Mouse (Mus musculus): ENCODE measurements around the gene Krt80. TPM values are rescaled to one million over a fixed set of nuclear protein-coding genes. Genes with fewer than 3 reads are reported as not detected.

Gene Krt80
- polyA plus RNA-seq, 1 experiment from 2014 or later = not detected

DNA sequence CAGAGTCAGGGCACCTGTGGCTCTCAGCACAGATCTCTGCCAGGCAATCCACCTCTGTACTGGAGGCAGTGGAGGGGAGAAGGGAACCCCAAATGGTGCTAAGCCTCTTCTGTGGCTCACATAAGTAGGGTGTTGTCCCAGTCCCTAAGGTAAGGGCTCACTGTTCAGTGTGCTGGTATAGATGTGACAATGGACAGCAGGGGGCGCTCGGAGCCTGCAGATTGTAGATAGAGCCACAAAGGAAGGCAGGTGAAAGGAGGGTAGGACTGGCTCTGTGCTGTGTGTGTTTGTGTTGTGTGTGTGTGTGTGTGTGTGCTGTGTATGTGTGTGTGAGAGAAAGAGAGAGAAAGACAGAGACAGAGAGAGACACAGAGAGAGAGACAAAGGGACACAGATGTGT lies 30.4 kb downstream of the Krt80 start:
- DNase-seq (ENCODE audit: low spot score) = peak; percentile 73
- no peaks in the 10 kb centered on the region for H3K36me3 ChIP-seq (ENCODE audit: control insufficient read depth, insufficient read depth, low read length)
- peaks cover 11% of the 10 kb centered on the region for H3K4me1 ChIP-seq (replicated peaks; ENCODE audit: control insufficient read depth, insufficient read depth, low read length)
- H3K4me2 ChIP-seq = no peak overlapping the region
- no peak overlapping the region for H3K4me3 ChIP-seq (ENCODE audit: low read depth, low read length)
- no peak overlapping the region for H3K27ac ChIP-seq (ENCODE audit: low read depth, low read length)
- ATAC-seq (replicated peaks; ENCODE audit: low FRiP score) = peak; percentile 33; the same call in 1 of the 2 replicates
- no peaks in the 10 kb centered on the region for H3K9me3 ChIP-seq (ENCODE audit: control insufficient read depth, low read length)
- no peak overlapping the region for H3K9ac ChIP-seq (ENCODE audit: low read depth, low read length)
- H3K27me3 ChIP-seq (replicated peaks; ENCODE audit: control insufficient read depth, insufficient read depth, low read length) = 0 out of 2 replicates have a peak, but pooled peaks cover 6% of the 10 kb centered on the region
- WGBS = 0% methylated on average over 2 of the region's 2 CpGs

DNA sequence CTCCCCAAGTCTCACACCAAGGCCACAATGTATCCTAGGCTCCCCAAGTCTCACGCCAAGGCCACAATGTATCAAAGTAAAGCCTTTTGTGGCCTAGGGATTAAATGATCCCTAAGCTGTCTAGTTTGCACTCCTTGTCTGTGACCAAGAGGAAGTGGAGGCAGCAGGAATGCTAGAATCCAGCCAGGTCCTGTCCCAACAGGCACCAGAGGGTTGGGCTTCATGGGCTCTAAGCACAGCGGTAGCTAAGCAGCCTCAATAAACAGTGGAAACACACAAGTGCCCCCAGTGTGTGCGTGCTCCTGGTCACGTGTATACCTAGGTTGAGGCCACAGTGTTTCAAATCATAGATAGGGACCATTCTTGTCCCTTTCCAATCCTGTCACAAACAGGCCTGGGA lies 31.6 kb downstream of the Krt80 start:
- 75% methylated on average over 4 of the region's 4 CpGs for WGBS
- Histone ChIP-seq H3K4me3 (ENCODE audit: low read depth, low read length) (no peak overlapping the region), H3K27me3 (replicated peaks; ENCODE audit: control insufficient read depth, insufficient read depth, low read length) (0 out of 2 replicates have a peak, but pooled peaks cover 6% of the 10 kb centered on the region)

DNA sequence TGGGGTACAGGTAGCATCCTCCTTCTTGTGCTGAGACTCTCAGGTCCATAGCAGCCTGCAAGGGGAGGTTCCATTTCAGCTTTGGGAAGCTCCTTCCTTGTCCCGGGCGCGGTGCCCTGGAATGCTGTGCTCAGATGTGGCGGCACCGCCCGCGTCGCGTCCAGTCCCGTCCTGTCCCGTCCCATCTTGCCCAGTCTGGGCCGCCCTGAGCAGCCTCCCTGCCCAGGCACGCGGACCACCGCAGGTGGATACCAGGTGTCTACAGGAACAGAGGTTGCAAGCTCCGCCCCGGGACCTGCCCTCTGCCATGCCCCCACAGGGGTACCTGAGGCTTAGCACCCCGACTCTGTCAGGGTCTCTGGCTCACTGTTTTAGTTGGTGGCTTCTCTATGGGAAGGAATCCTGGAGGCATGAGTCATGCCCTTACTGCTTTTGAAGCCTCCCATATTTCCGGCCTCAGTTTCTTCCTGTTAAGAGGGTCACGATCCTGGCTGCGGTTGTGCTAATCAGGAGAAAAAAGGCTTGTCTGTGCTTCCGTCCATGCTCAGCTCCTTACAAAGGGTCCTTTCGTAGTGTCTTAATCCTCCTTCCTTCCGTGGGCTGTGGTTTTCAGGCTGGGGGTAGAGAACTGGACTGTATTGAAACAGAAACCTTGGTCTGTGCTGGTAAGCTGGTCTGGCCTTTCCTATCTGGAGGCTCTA lies 33.3 kb downstream of the Krt80 start:
- Histone ChIP-seq H3K4me2 (peak overlapping the region; percentile 46), H3K9me3 (ENCODE audit: control insufficient read depth, low read length) (no peaks in the 10 kb centered on the region), H3K9ac (ENCODE audit: low read depth, low read length) (no peak overlapping the region), H3K4me1 (replicated peaks; ENCODE audit: control insufficient read depth, insufficient read depth, low read length) (peaks cover 11% of the 10 kb centered on the region), H3K27ac (ENCODE audit: low read depth, low read length) (peak overlapping the region; percentile 21; the same call in 1 of the 2 replicates), H3K4me3 (ENCODE audit: low read depth, low read length) (no peak overlapping the region), H3K27me3 (replicated peaks; ENCODE audit: control insufficient read depth, insufficient read depth, low read length) (peaks cover 6% of the 10 kb centered on the region; the same call in 1 of the 2 replicates), H3K36me3 (ENCODE audit: control insufficient read depth, insufficient read depth, low read length) (no peaks in the 10 kb centered on the region)
- ATAC-seq (replicated peaks; ENCODE audit: low FRiP score) (peak; percentile 21; the same call in 1 of the 2 replicates), DNase-seq (ENCODE audit: low spot score) (no peak)
- WGBS = 20% methylated on average over 24 of the region's 24 CpGs

More for the DNA sequence above, 31.6 kb downstream of the Krt80 start:
- DNase-seq (ENCODE audit: low spot score) = no peak
- Histone ChIP-seq H3K4me2 (no peak overlapping the region), H3K9me3 (ENCODE audit: control insufficient read depth, low read length) (no peaks in the 10 kb centered on the region), H3K27ac (ENCODE audit: low read depth, low read length) (no peak overlapping the region), H3K36me3 (ENCODE audit: control insufficient read depth, insufficient read depth, low read length) (no peaks in the 10 kb centered on the region), H3K9ac (ENCODE audit: low read depth, low read length) (no peak overlapping the region), H3K4me1 (replicated peaks; ENCODE audit: control insufficient read depth, insufficient read depth, low read length) (peaks cover 11% of the 10 kb centered on the region)
- no peak for ATAC-seq (replicated peaks; ENCODE audit: low FRiP score)

DNA sequence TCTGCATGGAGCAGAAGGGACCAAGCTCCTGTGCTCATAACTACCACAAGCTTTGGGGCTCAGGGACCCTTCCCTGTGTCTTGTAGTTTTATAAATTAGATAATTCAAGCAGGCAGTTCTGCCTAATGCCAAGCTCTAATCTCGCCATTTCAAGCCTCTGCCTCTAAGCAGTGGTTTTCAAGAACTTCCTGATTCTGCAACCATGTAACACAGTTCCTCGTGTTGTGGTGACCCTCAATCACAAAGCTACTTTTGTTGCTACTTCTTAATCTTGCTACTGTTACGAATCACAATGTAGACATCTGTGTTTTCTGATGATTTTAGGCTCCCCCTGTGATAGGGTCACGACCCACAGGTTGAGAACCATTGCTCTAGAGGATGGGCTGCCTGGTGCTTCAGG lies 36.3 kb downstream of the Krt80 start:
- no peak overlapping the region for H3K4me2 ChIP-seq
- H3K9ac ChIP-seq (ENCODE audit: low read depth, low read length) = no peak overlapping the region
- peaks cover 6% of the 10 kb centered on the region; the same call in 1 of the 2 replicates for H3K27me3 ChIP-seq (replicated peaks; ENCODE audit: control insufficient read depth, insufficient read depth, low read length)
- no peak overlapping the region for H3K27ac ChIP-seq (ENCODE audit: low read depth, low read length)
- H3K4me3 ChIP-seq (ENCODE audit: low read depth, low read length) = no peak overlapping the region
- no peaks in the 10 kb centered on the region for H3K36me3 ChIP-seq (ENCODE audit: control insufficient read depth, insufficient read depth, low read length)
- 31% methylated on average over 4 of the region's 4 CpGs for WGBS
- no peaks in the 10 kb centered on the region for H3K9me3 ChIP-seq (ENCODE audit: control insufficient read depth, low read length)
- H3K4me1 ChIP-seq (replicated peaks; ENCODE audit: control insufficient read depth, insufficient read depth, low read length) = peaks cover 11% of the 10 kb centered on the region
- DNase-seq (ENCODE audit: low spot score) (no peak), ATAC-seq (replicated peaks; ENCODE audit: low FRiP score) (no peak)

DNA sequence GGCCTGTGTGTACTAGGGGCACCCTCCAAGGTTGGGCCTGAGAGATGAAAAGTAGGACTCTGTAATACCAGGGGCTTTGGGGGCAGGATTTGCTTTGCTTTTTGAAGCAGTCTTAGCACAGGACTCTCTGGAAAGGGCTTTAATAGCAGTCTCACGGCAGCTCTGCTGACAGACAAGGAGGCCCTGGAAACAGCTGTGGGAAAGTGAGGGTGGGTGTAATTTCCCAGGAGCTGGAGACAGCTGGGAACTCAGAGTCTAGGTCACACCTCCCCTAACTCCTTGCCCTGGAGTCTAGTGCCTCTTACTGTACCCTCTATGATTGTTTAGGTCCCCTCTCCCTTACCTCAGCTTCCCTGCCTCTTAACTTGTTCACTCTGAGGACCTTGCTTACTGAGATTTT lies 36.8 kb downstream of the Krt80 start:
- DNase-seq (ENCODE audit: low spot score) (no peak), ATAC-seq (replicated peaks; ENCODE audit: low FRiP score) (no peak)
- H3K36me3 ChIP-seq (ENCODE audit: control insufficient read depth, insufficient read depth, low read length) = no peaks in the 10 kb centered on the region
- no peaks in the 10 kb centered on the region for H3K9me3 ChIP-seq (ENCODE audit: control insufficient read depth, low read length)
- H3K4me3 ChIP-seq (ENCODE audit: low read depth, low read length) = no peak overlapping the region
- 21% methylated on average over 1 of the region's 1 CpGs for WGBS
- no peak overlapping the region for H3K4me2 ChIP-seq
- peaks cover 4% of the 10 kb centered on the region; the same call in 1 of the 2 replicates for H3K27me3 ChIP-seq (replicated peaks; ENCODE audit: control insufficient read depth, insufficient read depth, low read length)
- no peak overlapping the region for H3K27ac ChIP-seq (ENCODE audit: low read depth, low read length)
- H3K9ac ChIP-seq (ENCODE audit: low read depth, low read length) = no peak overlapping the region
- H3K4me1 ChIP-seq (replicated peaks; ENCODE audit: control insufficient read depth, insufficient read depth, low read length) = peaks cover 11% of the 10 kb centered on the region

DNA sequence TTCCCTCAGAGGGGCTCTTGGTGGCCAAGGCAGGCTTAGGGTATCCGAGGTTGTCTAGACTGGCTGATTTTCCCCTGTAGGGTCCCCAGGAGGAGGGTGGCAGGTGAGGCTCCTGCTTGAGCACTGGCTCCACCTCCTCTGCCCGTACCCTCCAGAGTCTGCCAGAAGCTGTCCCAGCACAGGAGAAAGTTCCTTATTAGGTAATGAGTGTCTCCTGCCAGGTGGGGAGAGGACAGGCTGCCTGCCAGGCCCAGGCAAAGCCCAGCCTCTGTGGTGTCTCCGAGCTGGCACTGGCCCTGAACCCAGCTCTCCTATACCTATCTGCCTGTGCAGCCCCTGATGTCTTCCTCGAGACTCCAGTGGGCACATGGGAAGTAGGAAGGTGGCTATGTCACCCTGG lies 37.6 kb downstream of the Krt80 start:
- Histone ChIP-seq H3K27ac (ENCODE audit: low read depth, low read length) (no peak overlapping the region), H3K9me3 (ENCODE audit: control insufficient read depth, low read length) (no peaks in the 10 kb centered on the region), H3K9ac (ENCODE audit: low read depth, low read length) (no peak overlapping the region), H3K4me3 (ENCODE audit: low read depth, low read length) (no peak overlapping the region), H3K36me3 (ENCODE audit: control insufficient read depth, insufficient read depth, low read length) (no peaks in the 10 kb centered on the region), H3K4me1 (replicated peaks; ENCODE audit: control insufficient read depth, insufficient read depth, low read length) (peaks cover 11% of the 10 kb centered on the region), H3K4me2 (no peak overlapping the region), H3K27me3 (replicated peaks; ENCODE audit: control insufficient read depth, insufficient read depth, low read length) (peaks cover 3% of the 10 kb centered on the region; the same call in 1 of the 2 replicates)
- DNase-seq (ENCODE audit: low spot score) (no peak), ATAC-seq (replicated peaks; ENCODE audit: low FRiP score) (no peak)
- 69% methylated on average over 4 of the region's 4 CpGs for WGBS

DNA sequence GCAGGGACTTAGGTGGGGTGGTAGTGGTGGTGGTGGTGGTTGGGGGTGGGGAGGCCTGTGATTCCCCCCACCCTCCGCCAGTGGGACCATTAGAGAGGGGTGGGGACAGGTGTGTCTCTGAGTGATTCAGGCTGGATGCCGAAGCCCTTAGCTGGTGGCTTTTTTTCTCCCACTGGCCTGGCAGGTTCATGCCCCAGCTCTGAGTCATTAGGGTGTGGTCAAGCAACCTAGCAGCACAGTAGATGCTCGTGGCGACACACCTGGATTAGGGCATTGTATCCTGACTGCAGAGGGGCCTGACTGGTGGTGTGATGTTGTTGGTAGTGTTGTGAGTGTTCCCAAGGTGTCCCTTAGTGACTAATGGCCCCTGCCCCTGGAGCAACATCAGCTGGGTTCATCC lies 38.9 kb downstream of the Krt80 start:
- H3K36me3 ChIP-seq (ENCODE audit: control insufficient read depth, insufficient read depth, low read length) = no peaks in the 10 kb centered on the region
- WGBS = 84% methylated on average over 4 of the region's 4 CpGs
- peaks cover 3% of the 10 kb centered on the region; the same call in 1 of the 2 replicates for H3K4me1 ChIP-seq (replicated peaks; ENCODE audit: control insufficient read depth, insufficient read depth, low read length)
- DNase-seq (ENCODE audit: low spot score) (no peak), ATAC-seq (replicated peaks; ENCODE audit: low FRiP score) (no peak)
- H3K9me3 ChIP-seq (ENCODE audit: control insufficient read depth, low read length) = no peaks in the 10 kb centered on the region
- H3K27ac ChIP-seq (ENCODE audit: low read depth, low read length) = no peak overlapping the region
- H3K9ac ChIP-seq (ENCODE audit: low read depth, low read length) = no peak overlapping the region
- no peak overlapping the region for H3K4me3 ChIP-seq (ENCODE audit: low read depth, low read length)
- peaks cover 1% of the 10 kb centered on the region; the same call in 1 of the 2 replicates for H3K27me3 ChIP-seq (replicated peaks; ENCODE audit: control insufficient read depth, insufficient read depth, low read length)
- H3K4me2 ChIP-seq = no peak overlapping the region

DNA sequence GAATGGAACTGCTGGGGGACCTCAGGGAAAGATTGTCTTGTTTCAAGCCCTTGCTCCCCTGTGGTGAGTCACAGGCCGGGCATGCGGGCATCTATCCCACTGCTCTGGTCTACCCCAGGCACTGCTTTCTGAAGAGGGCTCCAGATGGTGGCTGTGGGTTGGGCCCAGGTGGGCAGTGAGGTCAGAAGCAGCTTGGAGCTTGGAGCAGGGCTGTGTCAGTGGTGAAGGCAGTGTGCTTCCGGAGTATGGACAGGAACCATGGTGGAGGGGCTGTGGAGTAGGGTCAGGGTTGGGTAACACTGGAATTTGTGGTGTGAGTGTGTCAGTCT lies 40.4 kb downstream of the Krt80 start:
- Histone ChIP-seq H3K4me1 (replicated peaks; ENCODE audit: control insufficient read depth, insufficient read depth, low read length) (no peaks in the 10 kb centered on the region), H3K9ac (ENCODE audit: low read depth, low read length) (no peak overlapping the region), H3K27ac (ENCODE audit: low read depth, low read length) (no peak overlapping the region), H3K27me3 (replicated peaks; ENCODE audit: control insufficient read depth, insufficient read depth, low read length) (no peaks in the 10 kb centered on the region; the same call in 1 of the 2 replicates), H3K4me2 (no peak overlapping the region), H3K9me3 (ENCODE audit: control insufficient read depth, low read length) (no peaks in the 10 kb centered on the region), H3K36me3 (ENCODE audit: control insufficient read depth, insufficient read depth, low read length) (no peaks in the 10 kb centered on the region), H3K4me3 (ENCODE audit: low read depth, low read length) (no peak overlapping the region)
- no peak for ATAC-seq (replicated peaks; ENCODE audit: low FRiP score)
- 64% methylated on average over 3 of the region's 3 CpGs for WGBS
- no peak for DNase-seq (ENCODE audit: low spot score)

Data from liver, embryonic 11.5 days (tissue).